Comparison of ENCODE assay signal across 14 mouse cellular contexts in the genomic region with DNA sequence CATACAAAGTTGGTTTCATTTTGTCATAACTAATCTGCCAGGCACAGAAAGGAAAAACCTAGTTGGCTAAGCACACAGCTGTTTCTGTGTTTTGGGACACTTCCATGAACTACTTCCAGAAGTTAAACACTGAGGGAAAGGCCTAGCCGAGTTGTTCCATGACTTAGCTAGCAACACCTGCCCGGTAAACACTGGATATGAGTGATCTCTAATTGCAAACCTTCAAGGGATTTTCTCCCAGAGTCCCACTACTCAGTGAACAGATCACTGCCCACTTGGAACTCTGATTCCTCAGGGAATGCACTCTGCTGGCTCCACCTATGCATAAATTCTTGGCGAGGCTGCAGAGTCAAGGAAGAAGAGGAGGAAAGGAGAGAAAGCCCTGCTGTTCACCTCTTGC. TPM values are rescaled to one million over a fixed set of nuclear protein-coding genes. Genes with fewer than 3 reads are reported as not detected.
DNase-seq lines count a peak whose midpoint lies in the region; ATAC-seq and TF ChIP-seq lines count a peak whose summit lies in the region.
"Had no signal": no experiment of that assay in that cellular context is flagged by ENCODE, and none has a peak within 500 bp of the region (broad histone marks: within the 10 kb centered on the region; RNA-seq: fewer than 3 reads in every experiment).

No protein-coding gene starts in this region.

- no peaks in the 10 kb centered on the region for H3K27me3 ChIP-seq in liver, adult 2 months (ENCODE audit: control insufficient read depth, insufficient read depth, low read length)
- no peaks in the 10 kb centered on the region for H3K27me3 ChIP-seq in heart, embryonic 13.5 days (replicated peaks)
- H3K27me3 ChIP-seq in midbrain, embryonic 16.5 days (ENCODE audit: control insufficient read depth, insufficient read depth, low read depth, low read length) = no peaks in the 10 kb centered on the region
- H3K27me3 ChIP-seq: midbrain, embryonic 13.5 days had no signal

- no peak for TF ChIP-seq CTCF in liver, adult 2 months (IDR thresholded peaks at IDR 0.05; ENCODE audit: low read depth, low read length)

- intact Hi-C loops in heart, postnatal 36 days (cut with DNase I) = no loop called here

- no peaks in the 10 kb centered on the region for H3K9me3 ChIP-seq in heart, embryonic 13.5 days
- H3K9me3 ChIP-seq in midbrain, embryonic 16.5 days (replicated peaks; ENCODE audit: control insufficient read depth, low read length, poor library complexity, severe bottlenecking) = no peaks in the 10 kb centered on the region
- H3K9me3 ChIP-seq: midbrain, embryonic 13.5 days had no signal

- no peak overlapping the region for H3K9ac ChIP-seq in liver, adult 2 months (ENCODE audit: low read depth, low read length)
- H3K9ac ChIP-seq in heart, embryonic 13.5 days = peak overlapping the region; percentile 50; the same call in 1 of the 2 replicates
- H3K9ac ChIP-seq in midbrain, embryonic 16.5 days (ENCODE audit: low read depth, low read length) = no peak overlapping the region
- H3K9ac ChIP-seq: midbrain, embryonic 13.5 days had no signal

- peaks cover 28% of the 10 kb centered on the region for H3K4me1 ChIP-seq in liver, adult 2 months (ENCODE audit: control insufficient read depth, insufficient read depth, low read length)
- H3K4me1 ChIP-seq in heart, embryonic 13.5 days = peaks cover 77% of the 10 kb centered on the region
- no peaks in the 10 kb centered on the region for H3K4me1 ChIP-seq in midbrain, embryonic 16.5 days (ENCODE audit: control insufficient read depth, insufficient read depth, low read length)

- H3K36me3 ChIP-seq in liver, adult 2 months (ENCODE audit: control insufficient read depth, insufficient read depth, low read length) = no peaks in the 10 kb centered on the region
- no peaks in the 10 kb centered on the region for H3K36me3 ChIP-seq in heart, embryonic 13.5 days
- H3K36me3 ChIP-seq in midbrain, embryonic 16.5 days (ENCODE audit: control insufficient read depth, insufficient read depth, low read length) = no peaks in the 10 kb centered on the region
- H3K36me3 ChIP-seq: midbrain, embryonic 13.5 days had no signal

- H3K79me2 ChIP-seq in liver, adult 2 months (ENCODE audit: control insufficient read depth, insufficient read depth, low read length) = peaks cover 19% of the 10 kb centered on the region

- DNase-seq in heart, adult 8-10 months (ENCODE audit: low spot score) = peak; percentile 57
- DNase-seq in heart, postnatal 36 days = no peak
- DNase-seq in liver, adult 2 months (ENCODE audit: extremely low read depth, low read depth, low spot score) = peak; percentile 92
- DNase-seq in liver = no peak
- DNase-seq in layer of hippocampus, postnatal 10 days (ENCODE audit: low spot score in 2 of 2) = no peak
- DNase-seq: cerebellum, adult 18-20 months; right cerebral cortex, postnatal 14 days; thymus, adult 2 months had no signal

- no peak for ATAC-seq in heart, embryonic 13.5 days (ENCODE audit: extremely low read depth, insufficient number of reproducible peaks, low FRiP score, low TSS enrichment)
- ATAC-seq in midbrain, embryonic 16.5 days = no peak
- ATAC-seq: midbrain, embryonic 13.5 days had no signal

- TF ChIP-seq POLR2A in liver, adult 2 months (IDR thresholded peaks at IDR 0.05; ENCODE audit: extremely low read depth, insufficient read depth, low read length) = no peak

- H3K4me2 ChIP-seq in heart, embryonic 13.5 days = no peak overlapping the region
- no peak overlapping the region for H3K4me2 ChIP-seq in midbrain, embryonic 16.5 days (ENCODE audit: low read length)
- H3K4me2 ChIP-seq: midbrain, embryonic 13.5 days had no signal

- peak overlapping the region; percentile 62 for H3K27ac ChIP-seq in liver, adult 2 months (replicated peaks; ENCODE audit: insufficient read depth, low read depth, low read length)
- peak overlapping the region; percentile 55 for H3K27ac ChIP-seq in heart, embryonic 13.5 days (replicated peaks)
- no peak overlapping the region for H3K27ac ChIP-seq in midbrain, embryonic 16.5 days (ENCODE audit: low read length)
- H3K27ac ChIP-seq: macrophage; midbrain, embryonic 13.5 days had no signal

- WGBS in liver, adult 2 months = 29% methylated on average over 3 of the region's 3 CpGs
- WGBS in heart, embryonic 13.5 days = 51% methylated on average over 3 of the region's 3 CpGs
- 85% methylated on average over 3 of the region's 3 CpGs for whole genome bisulfite sequencing in midbrain, embryonic 16.5 days

- H3K4me3 ChIP-seq in liver, adult 2 months (ENCODE audit: insufficient read depth, low read depth, low read length) = no peak overlapping the region
- no peak overlapping the region for H3K4me3 ChIP-seq in heart, embryonic 13.5 days
- no peak overlapping the region for H3K4me3 ChIP-seq in midbrain, embryonic 16.5 days (ENCODE audit: low read depth, low read length)
- H3K4me3 ChIP-seq: erythroblast, embryonic 14.5 days; midbrain, embryonic 13.5 days had no signal

RNA-seq across cellular contexts. Expression of a gene that starts 6.1 kb away (rescaled TPM):
- 10 to 100 TPM; 71.6 to 83.9 (median 77.2) TPM for total RNA-seq in heart, adult 8-10 months (2022)
- 10 to 100 TPM; 65.4 to 90.1 TPM for total RNA-seq in heart, postnatal 36 days (2021)
- 4.1 and 5.5 TPM in 2 replicates for total RNA-seq in liver, adult 2 months (2014; rRNA removed)
- 1.1 and 3.0 TPM in 2 replicates for polyA plus RNA-seq in liver, adult 2 months (2012; rRNA removed)
- polyA plus RNA-seq in heart, embryonic 13.5 days (2015; fragmentation: Nextera tagmentation; extraction: Ambion mirVana) = 10.3 and 12.3 TPM in 2 replicates
- 1 to 10 TPM; 4.6 to 4.8 TPM for total RNA-seq in layer of hippocampus, postnatal 10 days (2021)
- polyA plus RNA-seq in midbrain, embryonic 16.5 days (2015; fragmentation: Nextera tagmentation; extraction: Ambion mirVana) = 2.0 and 2.7 TPM in 2 replicates
- polyA plus RNA-seq: erythroblast, embryonic 14.5 days had no signal

RNA-seq across cellular contexts. Expression of a gene that starts 44.5 kb away (rescaled TPM):
- total RNA-seq in heart, adult 8-10 months (2022) = 1 to 10 TPM; 4.1 to 5.5 (median 4.8) TPM
- total RNA-seq in heart, postnatal 36 days (2021) = 1 to 10 TPM; 5.5 to 5.8 TPM
- total RNA-seq in liver, adult 2 months (2014; rRNA removed) = 3.8 and 3.9 TPM in 2 replicates
- polyA plus RNA-seq in liver, adult 2 months (2012; rRNA removed) = 0.39 and 0.65 TPM in 2 replicates
- polyA plus RNA-seq in heart, embryonic 13.5 days (2015; fragmentation: Nextera tagmentation; extraction: Ambion mirVana) = 18.5 and 21.3 TPM in 2 replicates
- 10 to 100 TPM; 21.9 to 26.4 TPM for total RNA-seq in layer of hippocampus, postnatal 10 days (2021)
- polyA plus RNA-seq in midbrain, embryonic 16.5 days (2015; fragmentation: Nextera tagmentation; extraction: Ambion mirVana) = 58.4 and 67.7 TPM in 2 replicates
- total RNA-seq: MEL had no signal

Comparison
In these comparisons a context has a peak if more than half of its experiments do, and no peak if none do; other contexts are left out.
1. DNase-seq: peak in heart, adult 8-10 months (single experiment) and liver, adult 2 months (single experiment); none in heart, postnatal 36 days (0 of 2), liver (single experiment) and layer of hippocampus, postnatal 10 days (0 of 2).
2. RNA of a gene that starts 6.1 kb away (total RNA-seq): 65.4 to 90.1 TPM in heart, postnatal 36 days and 71.6 to 83.9 TPM in heart, adult 8-10 months; 4.1 to 5.5 TPM in liver, adult 2 months and 4.6 to 4.8 TPM in layer of hippocampus, postnatal 10 days; every median in the first group is over 10 times any median in the second.